23 mouse cellular contexts compared by ENCODE assay signal in the genomic region with DNA sequence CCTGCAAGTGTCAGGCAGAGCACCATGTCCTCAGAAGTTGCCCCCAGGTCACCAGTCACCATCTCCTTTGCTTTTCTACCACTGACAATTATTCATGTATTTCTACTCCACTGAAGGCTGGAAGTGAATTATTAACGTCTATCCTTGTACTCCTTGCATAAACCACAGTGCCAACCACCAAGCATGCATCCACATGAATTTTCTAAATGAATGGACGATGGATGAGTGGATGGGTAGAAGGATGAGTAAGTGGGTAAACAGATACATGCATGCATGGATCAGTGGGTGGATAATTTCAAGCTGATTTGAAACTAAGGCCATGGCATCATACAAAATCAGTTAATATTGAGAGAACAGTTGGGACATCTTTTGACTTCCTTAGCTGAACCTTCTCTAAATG.
DNase-seq lines count a peak whose midpoint lies in the region; ATAC-seq and TF ChIP-seq lines count a peak whose summit lies in the region.
"Had no signal": no experiment of that assay in that cellular context is flagged by ENCODE, and none has a peak within 500 bp of the region (broad histone marks: within the 10 kb centered on the region; RNA-seq: fewer than 3 reads in every experiment).

No protein-coding gene starts in this region.

- DNase-seq in kidney, adult 11 months: peak; percentile 1
- DNase-seq in kidney, postnatal 4 days: no peak
- DNase-seq in kidney, adult 9 months: peak; percentile 0
- peak; percentile 28 for DNase-seq in Patski (ENCODE audit: low read depth, low spot score)
- DNase-seq in liver, embryonic 11.5 days (ENCODE audit: low spot score): no peak
- DNase-seq: adrenal gland, adult 2 months; adrenal gland, postnatal 10 days; adrenal gland, postnatal 25 days; cerebellum, adult 11 months; cerebellum, adult 18-20 months; cerebellum, adult 8-10 months; cerebellum, adult 9-11 months; cerebellum, postnatal 14 days; cerebellum, postnatal 36 days; embryo, embryonic 11 days had no signal

- H3K27ac ChIP-seq in kidney, embryonic 14.5 days (ENCODE audit: low read depth, low read length): no peak overlapping the region
- no peak overlapping the region for H3K27ac ChIP-seq in liver, embryonic 11.5 days (ENCODE audit: low read depth, low read length)
- H3K27ac ChIP-seq: embryonic facial prominence, embryonic 13.5 days; embryonic facial prominence, embryonic 15.5 days; forebrain, embryonic 10.5 days; forebrain, embryonic 12.5 days had no signal

- CTCF ChIA-PET in Patski (lab: Charles Lee): no interaction called here

- H3K4me3 ChIP-seq in kidney, embryonic 14.5 days (ENCODE audit: low read length): no peak overlapping the region
- no peak overlapping the region for H3K4me3 ChIP-seq in liver, embryonic 11.5 days (ENCODE audit: low read depth, low read length)
- H3K4me3 ChIP-seq: embryonic facial prominence, embryonic 13.5 days; embryonic facial prominence, embryonic 15.5 days; erythroblast, embryonic 14.5 days; forebrain, embryonic 10.5 days; forebrain, embryonic 12.5 days had no signal

- 80% methylated on average over 2 of the region's 2 CpGs for WGBS in kidney, embryonic 14.5 days
- 67% methylated on average over 2 of the region's 2 CpGs for WGBS in liver, embryonic 11.5 days

- H3K4me1 ChIP-seq in kidney, embryonic 14.5 days (ENCODE audit: control insufficient read depth, insufficient read depth, low read length): no peaks in the 10 kb centered on the region
- no peaks in the 10 kb centered on the region for H3K4me1 ChIP-seq in liver, embryonic 11.5 days (replicated peaks; ENCODE audit: control insufficient read depth, insufficient read depth, low read length)
- H3K4me1 ChIP-seq: embryonic facial prominence, embryonic 13.5 days; embryonic facial prominence, embryonic 15.5 days; forebrain, embryonic 10.5 days; forebrain, embryonic 12.5 days had no signal

- no peak overlapping the region for H3K4me2 ChIP-seq in kidney, embryonic 14.5 days (replicated peaks; ENCODE audit: low read depth, low read length)
- no peak overlapping the region for H3K4me2 ChIP-seq in liver, embryonic 11.5 days
- H3K4me2 ChIP-seq: embryonic facial prominence, embryonic 13.5 days; embryonic facial prominence, embryonic 15.5 days; forebrain, embryonic 12.5 days had no signal

- H3K9me3 ChIP-seq in kidney, embryonic 14.5 days (ENCODE audit: control insufficient read depth, low read length): peaks cover 3% of the 10 kb centered on the region; the same call in 1 of the 2 replicates
- H3K9me3 ChIP-seq in liver, embryonic 11.5 days (ENCODE audit: control insufficient read depth, low read length): no peaks in the 10 kb centered on the region
- H3K9me3 ChIP-seq: embryonic facial prominence, embryonic 13.5 days; embryonic facial prominence, embryonic 15.5 days; forebrain, embryonic 12.5 days had no signal

- no peak overlapping the region for H3K9ac ChIP-seq in kidney, embryonic 14.5 days (ENCODE audit: low read depth, low read length)
- H3K9ac ChIP-seq in liver, embryonic 11.5 days (ENCODE audit: low read depth, low read length): no peak overlapping the region
- H3K9ac ChIP-seq: embryonic facial prominence, embryonic 13.5 days; embryonic facial prominence, embryonic 15.5 days; forebrain, embryonic 12.5 days had no signal

- no peak for TF ChIP-seq CTCF in Patski (IDR thresholded peaks at IDR 0.05)

- ATAC-seq in kidney, embryonic 14.5 days (ENCODE audit: low FRiP score, low TSS enrichment): no peak
- peak; percentile 83 for ATAC-seq in Patski
- ATAC-seq in liver, embryonic 11.5 days (replicated peaks; ENCODE audit: low FRiP score): no peak
- ATAC-seq: forebrain, embryonic 14.5 days; forebrain, embryonic 16.5 days had no signal

- no peaks in the 10 kb centered on the region for H3K36me3 ChIP-seq in kidney, embryonic 14.5 days (ENCODE audit: control insufficient read depth, insufficient read depth, low read length)
- H3K36me3 ChIP-seq in liver, embryonic 11.5 days (ENCODE audit: control insufficient read depth, insufficient read depth, low read length): no peaks in the 10 kb centered on the region
- H3K36me3 ChIP-seq: embryonic facial prominence, embryonic 13.5 days; embryonic facial prominence, embryonic 15.5 days; forebrain, embryonic 10.5 days; forebrain, embryonic 12.5 days had no signal

- no peaks in the 10 kb centered on the region for H3K27me3 ChIP-seq in kidney, embryonic 14.5 days (ENCODE audit: control insufficient read depth, insufficient read depth, low read length)
- peaks cover 3% of the 10 kb centered on the region for H3K27me3 ChIP-seq in Patski
- no peaks in the 10 kb centered on the region for H3K27me3 ChIP-seq in liver, embryonic 11.5 days (replicated peaks; ENCODE audit: control insufficient read depth, insufficient read depth, low read length)
- H3K27me3 ChIP-seq: embryonic facial prominence, embryonic 13.5 days; embryonic facial prominence, embryonic 15.5 days; forebrain, embryonic 12.5 days had no signal

- in situ Hi-C loops in Patski (cut with MboI; ENCODE audit: low pct_unique_long_range_greater_than_20kb): no loop called here

- POLR2A ChIA-PET in Patski (lab: Charles Lee): no interaction called here

Comparison
In these comparisons a context has a peak if more than half of its experiments do, and no peak if none do; other contexts are left out.
1. DNase-seq: peak in kidney, adult 11 months (single experiment), kidney, adult 9 months (single experiment) and Patski (single experiment); none in kidney, postnatal 4 days (0 of 2) and liver, embryonic 11.5 days (single experiment).